Mouse (Mus musculus): ENCODE results near the gene Arhgap21.

Gene Arhgap21

DNA sequence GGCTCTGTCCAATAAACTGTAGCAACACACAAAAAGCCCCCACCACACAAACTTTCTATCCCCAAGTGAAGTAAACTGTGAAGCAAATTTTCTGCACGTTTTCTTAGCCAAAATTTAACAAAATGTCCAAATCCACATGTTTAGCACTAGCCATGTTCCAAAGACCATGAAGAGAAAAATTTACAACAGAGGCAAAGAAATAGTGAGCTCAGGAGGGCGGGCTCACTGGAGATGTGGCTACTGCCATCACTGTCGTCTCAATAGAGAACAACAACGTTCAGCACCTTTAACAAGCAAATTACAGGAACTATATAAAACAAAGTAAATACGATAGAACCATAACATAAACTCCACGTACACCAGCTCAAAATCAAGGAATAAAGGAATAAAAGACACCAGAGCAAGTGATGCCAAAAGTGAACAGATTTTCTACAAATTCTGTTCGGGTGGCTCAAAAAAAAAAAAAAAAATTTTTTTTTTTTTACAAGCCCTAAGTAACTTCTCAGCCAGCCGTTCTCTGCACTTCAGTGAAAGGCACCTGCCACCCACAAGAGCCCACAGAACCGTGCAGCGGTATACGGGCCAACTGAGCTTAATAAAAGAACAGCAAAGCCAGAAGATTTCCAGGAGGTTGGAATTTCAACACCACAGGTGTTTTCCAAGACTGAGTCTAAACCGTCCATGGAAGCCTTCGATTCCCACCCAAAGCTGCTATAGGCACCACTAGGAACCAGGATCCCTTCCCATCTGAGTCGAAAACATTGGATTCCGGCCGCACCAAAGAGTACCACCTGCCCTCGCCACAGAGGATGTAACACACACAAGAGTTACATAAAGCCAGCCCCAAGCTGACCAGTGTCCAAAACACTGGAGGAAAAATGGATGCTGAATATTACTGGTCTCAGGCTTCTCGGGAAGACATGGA, 2.2 kb downstream of the Arhgap21 start:
- no peak for DNase-seq (ENCODE audit: low spot score)

DNA sequence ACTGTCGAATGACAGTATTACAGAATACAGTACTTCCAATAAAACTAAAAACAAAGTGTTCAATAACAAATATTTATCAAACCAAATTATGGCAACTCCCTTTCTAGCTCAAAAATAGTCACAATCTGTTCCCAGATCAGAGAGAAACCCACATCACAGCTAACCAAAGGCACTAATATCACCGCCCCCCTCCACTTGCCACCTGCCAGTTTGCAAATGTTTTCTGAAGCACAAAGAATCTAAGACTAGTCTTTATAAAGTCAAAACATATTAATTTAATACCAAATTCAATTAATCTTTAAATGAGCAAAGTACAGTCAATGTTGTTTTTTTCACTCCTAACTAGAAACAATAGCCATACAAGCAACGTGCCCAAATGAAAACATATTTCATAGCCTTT, 3.3 kb downstream of the Arhgap21 start:
- DNase-seq (ENCODE audit: low spot score), result no peak

DNA sequence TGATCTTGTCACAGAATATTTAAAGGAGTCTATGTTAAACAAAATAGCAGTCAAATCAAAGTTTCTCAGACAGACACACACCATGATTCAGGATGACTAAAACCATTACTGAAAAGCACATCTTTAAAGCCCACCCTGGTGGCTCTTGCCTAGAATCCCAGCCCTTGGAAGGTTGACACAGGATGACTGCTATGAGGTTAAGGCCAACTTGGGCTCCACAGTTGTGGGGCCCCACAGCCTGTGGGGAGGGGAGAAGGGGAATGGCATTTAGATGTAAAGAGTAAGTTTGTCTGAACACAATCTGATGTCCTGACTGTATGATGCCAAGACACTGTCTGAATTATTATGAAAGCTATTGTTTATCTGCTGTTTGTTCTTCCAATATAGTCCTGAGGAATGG, 4.2 kb downstream of the Arhgap21 start:
- no peak for DNase-seq (ENCODE audit: low spot score)

DNA sequence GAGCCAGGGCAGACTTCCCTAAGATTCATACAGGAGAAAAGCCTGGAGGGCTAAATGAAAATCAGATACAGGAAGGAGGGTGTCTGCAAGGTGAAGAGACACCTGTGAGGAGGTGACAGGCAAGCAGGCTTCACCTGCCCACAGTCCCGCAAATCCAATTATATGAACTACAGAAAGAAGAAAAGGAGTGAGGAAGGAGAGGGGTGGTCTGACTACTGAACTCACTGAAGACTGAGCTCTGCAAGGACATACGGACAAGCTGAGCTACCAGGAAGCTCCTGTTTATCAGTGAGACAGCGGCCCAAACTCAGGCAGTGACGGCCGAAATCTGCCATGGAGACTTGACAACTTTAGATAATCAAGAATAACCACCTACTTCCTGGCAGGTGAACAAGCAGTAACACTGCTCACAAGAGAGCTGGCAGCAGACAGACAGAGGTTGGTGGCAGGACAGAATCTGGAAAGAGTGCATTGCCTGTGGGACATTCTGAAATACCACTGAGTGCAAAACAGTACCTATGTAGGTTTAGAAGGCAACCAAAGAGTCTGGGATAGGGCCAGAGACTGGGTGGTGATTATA, 5.4 kb downstream of the Arhgap21 start:
- DNase-seq (ENCODE audit: low spot score), result no peak

DNA sequence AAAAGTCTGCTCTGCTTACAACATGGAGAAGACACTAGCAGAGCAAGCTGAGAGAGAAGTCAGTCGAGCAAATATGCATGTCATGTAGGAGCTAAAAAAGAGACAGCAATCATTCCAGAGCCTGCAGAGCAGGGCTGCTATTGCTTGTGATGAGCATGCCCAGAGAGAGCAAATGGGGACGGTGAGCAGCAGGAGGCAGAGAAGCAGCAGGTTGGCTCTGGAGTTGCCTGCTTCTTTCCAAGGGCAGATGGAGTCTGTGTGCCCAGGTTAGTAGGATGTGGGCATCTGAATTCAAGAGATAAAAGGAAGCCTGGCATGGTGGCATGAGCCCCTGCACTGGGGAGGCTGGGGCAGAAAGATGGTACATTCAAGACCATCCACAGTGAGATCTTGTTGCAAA, 6.4 kb downstream of the Arhgap21 start:
- DNase-seq (ENCODE audit: low spot score), result peak; percentile 64

DNA sequence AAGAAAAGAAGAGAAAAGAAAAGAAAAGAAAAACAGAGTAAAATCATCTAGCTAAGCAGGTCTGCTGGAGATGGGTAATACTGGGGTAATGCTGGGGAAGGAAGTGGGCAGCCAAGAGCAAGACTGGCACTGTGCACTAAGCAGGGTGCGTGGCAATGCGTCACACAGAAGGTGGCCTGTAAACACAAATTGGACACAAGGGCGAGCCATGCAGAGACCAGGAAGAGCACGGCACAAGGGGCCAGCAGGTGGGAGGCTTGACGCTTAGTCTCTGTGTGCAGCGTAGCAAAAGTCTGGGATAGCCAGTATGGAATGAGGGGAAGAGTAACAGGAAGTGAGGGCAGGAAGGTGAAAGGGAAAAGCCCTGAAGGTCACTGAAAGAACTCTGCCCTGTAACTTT, 6.9 kb downstream of the Arhgap21 start:
- no peak for DNase-seq (ENCODE audit: low spot score)

DNA sequence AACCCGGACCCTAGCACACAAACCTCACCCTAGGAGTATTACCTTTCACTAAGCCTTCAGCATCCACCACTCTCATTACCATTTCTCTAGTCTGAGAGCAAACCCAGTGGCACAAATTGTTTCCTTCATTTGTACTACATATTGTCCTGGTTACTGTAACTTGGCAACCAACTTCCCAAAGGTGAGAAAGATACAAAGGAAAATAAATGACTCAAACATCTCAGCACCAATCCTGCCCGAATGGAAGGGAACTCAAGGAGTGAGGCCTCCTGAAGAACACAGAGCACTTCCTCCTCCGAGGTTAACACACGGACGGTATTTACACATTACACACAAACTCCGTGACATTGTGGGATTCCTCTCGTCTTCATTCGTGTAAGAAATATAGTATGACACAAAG, 7.4 kb downstream of the Arhgap21 start:
- no peak for DNase-seq (ENCODE audit: low spot score)

DNA sequence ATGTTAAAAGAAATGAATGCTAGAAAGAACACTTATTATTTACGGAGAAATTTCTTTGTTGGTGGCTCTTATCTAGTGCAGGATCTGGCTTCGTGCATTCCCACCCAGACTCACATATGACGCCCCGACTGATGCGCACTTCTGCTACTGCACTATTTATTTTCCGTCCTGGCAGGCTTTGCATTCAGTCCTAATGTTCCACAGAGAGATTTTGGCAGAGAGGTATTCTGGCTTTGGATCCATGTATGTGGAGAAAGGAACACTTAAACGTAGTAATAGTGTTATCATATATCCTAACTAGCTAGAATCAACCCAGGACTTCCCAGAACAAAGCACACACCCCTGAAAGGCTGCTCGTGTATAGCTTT, 8.0 kb downstream of the Arhgap21 start:
- no peak for DNase-seq (ENCODE audit: low spot score)

DNA sequence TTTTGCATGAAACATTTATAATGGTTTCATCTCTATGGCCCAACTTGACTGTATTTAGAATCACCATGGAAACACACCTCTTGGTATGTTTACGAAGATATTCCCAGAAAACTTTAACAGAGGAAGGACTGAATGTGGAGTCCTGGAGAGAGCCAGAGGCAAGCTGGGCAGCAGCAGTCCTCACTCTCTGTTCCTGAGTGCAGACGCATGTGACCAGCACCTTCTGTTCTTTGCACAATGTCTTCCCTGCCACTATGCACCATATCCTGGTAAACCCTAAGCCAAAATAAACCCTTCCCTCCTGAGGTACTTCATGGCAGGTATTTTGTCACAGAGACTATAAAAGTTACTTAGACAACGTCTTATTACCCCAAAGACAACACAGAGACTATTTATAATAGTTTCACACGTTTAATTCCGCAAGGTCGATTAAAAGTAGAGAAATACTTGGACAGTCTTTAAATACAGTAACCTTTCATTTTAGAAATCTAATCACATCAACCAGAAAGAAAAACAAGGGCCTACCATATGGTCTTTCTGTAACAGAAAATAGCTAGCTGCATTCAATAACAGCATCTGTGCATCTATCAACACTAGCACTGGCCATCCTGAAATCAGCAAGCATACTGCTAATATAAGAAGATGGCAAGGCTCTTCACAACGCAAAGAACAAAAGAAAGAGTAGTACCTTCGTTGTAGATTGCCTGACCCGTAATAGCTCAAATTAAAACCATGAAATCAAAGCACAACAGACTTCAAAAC, 8.6 kb downstream of the Arhgap21 start:
- no peak for DNase-seq (ENCODE audit: low spot score)

DNA sequence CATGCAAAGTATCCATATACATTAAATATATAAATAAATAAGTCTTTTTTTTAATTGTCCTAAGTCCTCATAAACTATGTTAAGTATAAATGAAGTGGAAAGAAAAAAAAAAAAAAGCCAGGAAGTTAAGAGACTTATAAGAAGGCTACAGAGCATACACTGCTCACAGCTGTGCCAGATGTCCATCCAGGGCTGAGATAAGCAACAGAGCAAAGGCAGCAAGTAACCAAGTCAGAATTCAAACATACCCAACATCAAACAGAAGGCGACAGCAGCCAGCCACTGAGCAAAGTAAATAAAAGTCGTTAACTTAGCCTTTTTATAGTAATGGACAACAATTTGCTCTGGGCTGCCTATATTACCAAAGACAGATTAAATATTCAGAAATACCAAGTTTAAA, 9.6 kb downstream of the Arhgap21 start:
- DNase-seq (ENCODE audit: low spot score), result no peak

DNA sequence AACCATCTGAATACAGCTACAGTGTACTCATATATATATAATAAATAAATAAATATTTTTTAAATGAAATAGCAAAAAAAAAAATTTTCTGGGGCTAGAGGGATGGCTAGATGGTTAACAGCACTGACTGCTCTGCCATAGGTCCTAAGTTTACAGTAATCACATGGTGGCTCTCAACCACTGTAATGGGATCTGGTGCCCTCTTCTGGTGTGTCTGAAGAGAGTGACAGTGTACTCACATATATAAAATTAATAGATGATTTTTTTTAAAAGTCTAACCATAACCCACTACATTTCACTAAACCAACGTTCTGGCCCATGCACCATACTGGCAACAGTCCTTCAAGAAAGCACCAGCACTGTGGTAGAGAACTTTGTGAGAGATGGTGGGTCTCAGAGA, 10.7 kb downstream of the Arhgap21 start:
- DNase-seq (ENCODE audit: low spot score), result no peak

DNA sequence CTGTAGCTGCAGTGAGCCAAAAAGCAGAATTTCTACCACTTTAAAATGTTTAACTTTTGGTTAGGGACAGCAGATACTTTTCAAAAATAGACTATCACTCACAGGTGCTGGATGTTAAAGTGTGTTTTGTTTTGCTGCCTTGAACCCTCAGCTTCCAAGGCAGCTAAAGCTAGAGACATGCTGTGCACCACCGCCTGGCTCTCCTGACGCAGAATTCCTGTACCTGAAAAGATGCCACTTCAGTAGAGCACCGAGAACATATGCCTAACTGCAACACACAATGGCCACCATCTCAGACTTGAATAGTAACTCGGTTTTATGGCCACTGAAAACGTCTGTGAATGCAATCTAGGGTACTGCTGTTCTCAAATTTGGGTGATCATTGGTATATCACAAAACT, 12.0 kb downstream of the Arhgap21 start:
- no peak for DNase-seq (ENCODE audit: low spot score)

DNA sequence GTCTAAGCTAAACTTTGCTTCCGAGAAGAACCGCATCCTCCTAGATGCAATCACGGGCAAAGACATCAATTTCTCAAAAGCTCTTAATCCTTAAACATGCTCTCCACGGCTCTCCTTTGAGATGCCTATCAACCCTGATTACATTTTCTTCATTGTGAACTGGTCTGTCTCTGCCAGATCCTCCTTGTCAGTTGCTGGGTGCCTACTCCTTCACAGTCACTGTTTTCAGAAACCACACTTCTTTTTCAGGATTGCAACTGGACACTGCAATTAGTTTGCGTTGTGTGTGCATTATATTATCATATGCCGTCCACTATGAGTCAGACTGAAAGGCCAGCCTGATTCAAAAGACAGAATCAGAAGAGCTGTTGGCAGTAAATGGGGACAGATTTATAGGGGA, 12.7 kb downstream of the Arhgap21 start:
- DNase-seq (ENCODE audit: low spot score), result no peak

DNA sequence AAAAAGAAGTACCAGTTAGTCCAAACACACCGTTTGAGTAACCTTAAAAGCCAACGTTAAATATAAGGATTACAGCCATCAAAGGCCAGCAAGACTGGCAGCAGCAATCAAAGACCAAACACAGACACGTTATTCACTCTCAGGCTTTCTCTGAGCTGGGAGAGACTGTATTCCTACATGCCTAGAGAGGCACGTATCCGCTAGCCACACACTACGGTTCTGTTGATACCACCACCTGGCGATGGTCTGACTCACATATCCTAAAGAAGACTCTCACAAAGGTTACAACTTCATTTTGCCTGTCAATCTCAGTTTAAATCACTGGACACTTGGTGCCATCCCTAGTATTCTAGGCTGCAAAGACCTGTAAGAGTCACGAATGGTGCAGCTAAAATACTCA, 13.3 kb downstream of the Arhgap21 start:
- no peak for DNase-seq (ENCODE audit: low spot score)

DNA sequence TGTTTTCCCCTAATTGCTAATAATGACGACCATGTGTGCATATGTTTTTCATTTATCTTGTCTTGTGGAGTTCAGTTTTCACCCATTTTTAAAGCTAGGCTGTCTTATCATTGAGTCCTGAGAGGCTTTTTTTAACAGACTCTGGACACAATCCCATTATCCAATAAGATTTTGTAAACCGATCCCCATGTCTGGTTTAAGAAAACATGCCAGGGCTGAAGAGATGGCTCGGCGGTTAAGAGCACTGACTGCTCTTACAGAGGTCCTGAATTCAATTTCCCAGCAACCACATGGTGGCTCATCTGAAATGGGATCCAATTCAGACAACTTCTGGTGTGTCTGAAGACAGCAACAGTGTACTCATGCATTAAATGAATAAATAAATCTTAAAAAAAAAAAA, 16.0 kb downstream of the Arhgap21 start:
- DNase-seq (ENCODE audit: low spot score), result no peak

DNA sequence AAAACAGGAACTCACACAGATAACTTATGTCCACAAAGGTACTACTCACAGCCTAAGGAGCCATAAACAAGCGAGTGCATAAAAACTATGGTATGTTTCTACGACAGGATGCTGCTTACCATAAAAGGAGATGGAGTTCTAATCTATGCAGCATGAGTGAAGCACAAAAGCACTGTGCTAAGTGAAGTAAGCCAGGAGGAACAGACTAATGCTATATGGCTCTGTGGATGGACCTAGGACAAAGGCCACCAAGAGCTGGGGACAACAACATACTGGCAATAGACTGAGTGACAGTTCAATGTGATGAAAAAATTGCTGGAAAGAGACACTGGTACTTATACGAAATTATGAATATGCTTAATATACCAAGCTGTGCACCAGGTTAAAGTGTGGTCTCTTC, 19.5 kb downstream of the Arhgap21 start:
- no peak for DNase-seq (ENCODE audit: low spot score)

DNA sequence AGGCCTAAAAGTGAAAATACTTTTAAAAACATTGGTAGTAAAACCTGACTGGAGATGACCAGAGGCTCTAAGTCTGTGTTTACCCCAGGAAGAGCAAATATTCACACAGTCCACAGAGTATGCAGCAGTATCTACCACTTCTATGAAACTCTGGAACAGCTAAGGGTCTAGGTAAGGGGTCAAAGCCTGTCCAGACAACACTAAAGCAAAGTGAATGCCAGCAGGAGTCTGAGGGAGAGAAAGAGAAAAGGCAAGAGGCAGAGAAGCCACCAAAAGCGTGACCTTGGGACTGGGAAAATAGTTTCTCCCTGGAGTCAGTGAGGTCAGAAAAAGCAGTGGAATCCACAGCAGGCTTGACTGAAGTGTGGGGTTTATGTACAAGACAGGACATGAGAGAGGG, 21.6 kb downstream of the Arhgap21 start:
- no peak for DNase-seq (ENCODE audit: low spot score)

DNA sequence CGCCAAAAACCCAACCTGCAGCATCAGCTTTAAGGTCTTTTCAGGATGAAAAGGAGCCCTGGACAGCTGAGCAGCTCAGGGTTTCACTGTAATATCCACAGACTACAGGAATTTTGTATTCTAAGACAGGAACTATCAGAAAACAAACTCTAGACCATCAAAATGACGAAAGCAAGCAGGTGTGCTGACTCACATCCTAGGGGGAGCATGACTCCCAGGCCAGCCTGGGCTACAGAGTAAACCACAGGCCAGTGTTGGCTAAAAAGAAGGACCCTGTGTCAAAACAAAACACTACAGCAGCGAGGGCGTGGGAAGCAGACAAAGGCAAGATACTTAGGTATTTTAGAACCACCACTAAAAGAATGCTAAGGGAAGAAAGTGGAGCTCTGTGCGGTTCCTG, 23.1 kb downstream of the Arhgap21 start:
- DNase-seq (ENCODE audit: low spot score), result no peak

DNA sequence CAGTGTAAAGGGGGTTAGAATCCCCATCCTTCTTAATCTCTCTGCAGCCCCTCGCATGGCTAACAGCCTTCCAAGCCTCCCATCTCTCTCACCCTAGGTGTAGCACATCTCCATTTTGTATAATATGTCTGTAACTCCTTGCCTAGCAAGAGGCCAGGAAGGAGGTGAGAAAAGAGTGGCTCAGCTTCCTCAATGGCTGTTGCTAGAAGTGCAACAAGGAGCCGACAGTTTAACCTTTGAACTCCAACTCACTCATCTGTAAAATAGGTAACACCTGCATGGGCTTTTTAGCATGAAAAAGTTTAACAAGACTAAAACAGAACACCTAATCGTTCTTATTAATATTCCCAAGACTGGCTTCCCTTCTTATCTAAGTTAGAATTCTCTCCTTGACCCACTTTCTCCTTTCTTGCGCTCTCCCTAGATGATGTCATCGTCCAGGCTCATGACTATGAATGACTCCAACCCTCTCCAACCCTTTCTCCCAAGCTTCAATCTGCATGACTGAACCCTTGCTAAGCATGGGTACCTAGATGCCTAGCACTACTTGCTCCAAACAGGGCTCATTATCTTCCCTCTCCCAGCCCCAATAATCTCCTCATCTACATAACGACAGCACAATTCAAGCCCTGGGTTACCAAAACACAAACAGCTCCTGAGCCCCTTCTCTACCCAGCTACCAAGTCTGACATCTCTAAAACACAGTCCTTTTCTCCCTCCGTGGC, 24.8 kb downstream of the Arhgap21 start:
- no peak for DNase-seq (ENCODE audit: low spot score)

DNA sequence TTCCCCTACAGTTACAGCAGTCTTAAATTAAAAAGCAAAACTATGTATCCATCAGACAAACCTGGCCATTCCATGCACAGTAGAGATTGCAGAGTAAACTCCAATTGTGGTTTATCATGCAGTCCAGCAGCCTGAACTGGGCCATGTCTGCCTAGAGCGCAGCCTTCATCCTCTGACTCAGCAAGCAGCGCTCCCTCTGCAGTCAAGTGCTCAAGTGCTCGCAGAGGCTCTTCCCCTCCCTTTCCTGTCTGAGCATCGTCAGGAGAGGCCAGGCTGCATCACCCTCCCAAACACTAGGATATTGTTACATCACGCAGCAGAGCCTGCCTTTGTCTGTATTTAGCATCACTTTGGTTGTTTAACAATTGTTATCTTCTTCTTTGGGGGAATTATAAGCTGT, 25.5 kb downstream of the Arhgap21 start:
- DNase-seq (ENCODE audit: low spot score), result peak; percentile 39

DNA sequence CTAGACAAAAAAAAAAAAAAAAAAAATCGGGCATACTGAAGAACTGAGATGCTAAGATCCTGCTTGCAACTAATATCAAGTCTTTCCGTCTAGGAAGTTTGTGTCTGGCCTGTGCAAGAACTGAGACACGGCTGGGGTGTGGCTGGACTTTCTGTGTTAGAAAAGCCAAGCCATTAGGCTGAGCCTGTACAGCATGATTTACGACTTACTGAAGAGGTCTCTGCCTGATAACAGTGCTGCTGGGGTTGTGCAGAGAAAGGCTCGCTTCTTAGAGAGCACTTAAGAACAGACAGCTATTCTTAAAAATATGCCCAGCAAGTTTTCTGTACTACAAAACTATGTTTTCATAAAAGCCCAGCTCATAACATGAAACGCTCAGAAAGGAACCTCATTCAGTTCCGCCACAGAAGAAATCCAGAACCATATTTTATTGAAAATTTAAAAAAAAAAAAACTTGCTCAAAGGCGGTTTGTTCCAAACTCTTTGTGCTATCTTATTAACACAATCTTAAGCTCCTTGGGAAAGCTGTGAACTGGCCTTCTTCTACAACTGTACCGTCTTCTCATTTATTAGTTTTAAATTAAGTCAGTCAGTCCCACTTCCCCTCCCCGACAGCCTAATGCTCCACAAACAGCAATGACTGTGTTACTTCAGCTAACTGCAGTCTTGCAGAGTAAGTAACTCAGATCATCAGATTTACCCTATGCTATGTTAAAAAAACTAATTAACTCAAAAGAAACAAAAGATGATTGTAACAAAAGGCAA, 26.1 kb downstream of the Arhgap21 start:
- DNase-seq (ENCODE audit: low spot score), result no peak

DNA sequence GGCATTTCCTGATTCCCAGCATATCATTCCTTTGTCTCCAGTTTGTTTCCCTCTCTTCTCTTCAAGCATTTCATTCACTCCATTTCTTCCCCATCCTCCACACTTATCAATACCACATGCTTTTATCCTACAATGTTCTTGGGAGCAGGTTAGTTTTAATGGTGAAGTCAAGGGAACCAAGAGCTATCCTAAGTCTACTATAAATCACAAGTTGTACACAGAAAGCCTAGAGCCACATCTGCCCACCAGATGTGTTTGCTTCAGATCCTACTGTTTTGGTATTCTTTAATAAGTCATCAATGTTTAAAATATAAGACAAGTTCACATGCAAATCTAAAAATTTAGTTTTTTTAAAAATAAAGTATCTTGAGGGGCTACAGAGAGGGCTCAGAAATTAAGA, 27.6 kb downstream of the Arhgap21 start:
- no peak for DNase-seq (ENCODE audit: low spot score)

Data from layer of hippocampus, adult 11-12 months (tissue).